Mouse (Mus musculus) kidney, postnatal 36 days (tissue): ENCODE measurements around the gene Slc35d1.
A peak's percentile ranks its signal among the peaks of the same experiment; 100 is the strongest.
"Not testable (repeated sequence)": the region's sequence is repeated elsewhere in the genome, so short reads cannot be mapped to it uniquely, and the experiment has no call there.

ENCODE experiments used
- DNase-seq, 2 experiments: peaks; one replicate each; pipeline ENCODE4 v3.0.0; 2021 to 2022; ENCODE audit warnings: mixed read lengths in 2 of 2

The Slc35d1 gene

GRCm38 (mm10) chr4:103180300-103180888 is 34.6 kb downstream of the Slc35d1 start:
- DNase-seq: no peak

- DNase-seq: no peak
Observed at GRCm38 (mm10) chr4:103179581-103179980, 35.4 kb downstream of the Slc35d1 start.

GRCm38 (mm10) chr4:103178635-103179318 is 36.2 kb downstream of the Slc35d1 start:
- DNase-seq: peak; percentile 58 to 71

- no peak for DNase-seq
Observed at GRCm38 (mm10) chr4:103177681-103178080, 37.3 kb downstream of the Slc35d1 start.

- no peak for DNase-seq
Observed at GRCm38 (mm10) chr4:103174001-103174400, 41.0 kb downstream of the Slc35d1 start.

- no peak for DNase-seq
Observed at GRCm38 (mm10) chr4:103173507-103173906, 41.5 kb downstream of the Slc35d1 start.

- DNase-seq: no peak
Observed at GRCm38 (mm10) chr4:103171256-103171655, 43.7 kb downstream of the Slc35d1 start.

- not testable (repeated sequence) for DNase-seq
Observed at GRCm38 (mm10) chr4:103166198-103166597, 48.8 kb downstream of the Slc35d1 start.

- DNase-seq: no peak
Observed at GRCm38 (mm10) chr4:103158781-103159180, 56.2 kb downstream of the Slc35d1 start.

GRCm38 (mm10) chr4:103151946-103152345 is 63.0 kb downstream of the Slc35d1 start:
- no peak for DNase-seq

- peak; percentile 71 to 93 for DNase-seq
Observed at GRCm38 (mm10) chr4:103146339-103146738, 68.6 kb downstream of the Slc35d1 start.

GRCm38 (mm10) chr4:103136946-103137345 is 78.0 kb downstream of the Slc35d1 start:
- DNase-seq: no peak

- no peak for DNase-seq
Observed at GRCm38 (mm10) chr4:103126533-103126932, 88.4 kb downstream of the Slc35d1 start.

GRCm38 (mm10) chr4:103123606-103124005 is 91.4 kb downstream of the Slc35d1 start:
- DNase-seq: no peak

- no peak for DNase-seq
Observed at GRCm38 (mm10) chr4:103123086-103123485, 91.9 kb downstream of the Slc35d1 start.

GRCm38 (mm10) chr4:103120874-103121389 is 94.0 kb downstream of the Slc35d1 start:
- no peak for DNase-seq
